Mouse (Mus musculus) urinary bladder, adult 18-20 months (tissue): ENCODE measurements at regions not wholly inside any gene's neighbourhood (a gene's known extent, or its start where the extent isn't known, plus 50 kb on each side); places are given as distances from the start of the nearest gene placed in this dataset.

Experiments
- DNase-seq, 2 experiments: peaks; one replicate each; pipeline ENCODE4 v3.0.0; 2022; ENCODE audit warnings: low spot score in 2 of 2, mixed read lengths in 2 of 2

DNA sequence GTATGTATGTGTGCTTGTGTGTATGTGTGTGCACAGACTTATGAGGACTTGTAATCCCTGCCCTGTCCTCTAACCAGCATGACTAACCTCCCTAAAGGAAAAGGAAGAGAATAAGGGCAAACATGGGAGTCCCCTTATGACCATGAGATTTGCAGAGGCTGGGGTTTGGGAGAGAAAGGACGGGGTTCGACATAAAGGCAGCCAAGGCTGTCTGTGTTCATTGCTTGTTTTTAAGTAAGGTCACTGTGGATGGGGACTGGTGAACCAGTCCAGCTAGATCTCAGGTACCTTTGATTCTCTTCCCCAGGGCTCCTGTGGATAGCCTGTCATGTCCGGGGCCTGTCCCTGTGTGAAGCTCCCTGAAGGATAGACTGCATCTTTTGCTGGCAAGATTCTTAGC is 55.6 kb downstream of the Irf2bp2 start:
- no peak for DNase-seq

DNA sequence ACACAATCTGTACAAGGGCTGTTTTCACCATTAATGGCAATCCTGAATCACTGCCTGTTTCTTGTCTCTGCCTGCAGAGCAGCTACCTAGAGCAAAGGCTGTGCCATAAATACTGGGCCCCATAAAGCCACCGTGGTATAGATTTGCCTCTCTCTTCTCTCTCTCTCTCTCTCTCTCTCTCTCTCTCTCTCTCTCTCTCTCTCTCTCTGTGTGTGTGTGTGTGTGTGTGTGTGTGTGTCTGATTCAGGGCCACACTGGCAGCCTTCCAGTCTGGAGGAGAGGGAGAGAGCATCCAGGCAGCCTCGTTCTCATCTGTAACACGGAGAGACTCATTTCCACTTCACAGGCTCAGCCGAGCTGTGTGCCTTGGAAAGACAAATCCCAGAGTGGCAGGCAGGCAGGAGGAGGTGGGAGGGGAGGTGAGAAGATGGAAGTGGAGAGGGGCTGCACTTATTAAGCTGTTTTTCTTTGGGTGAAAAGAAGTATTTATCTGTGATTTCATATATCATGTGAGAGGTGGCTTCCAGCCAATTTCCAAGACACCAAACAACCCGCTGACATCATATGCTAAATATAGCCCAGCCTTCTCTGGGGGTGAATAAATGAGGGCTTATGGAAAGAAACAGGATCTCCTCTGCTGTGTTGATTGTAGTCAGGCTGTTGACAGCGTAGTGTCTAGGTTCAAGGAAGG is 56.7 kb downstream of the Irf2bp2 start:
- DNase-seq: no peak

DNA sequence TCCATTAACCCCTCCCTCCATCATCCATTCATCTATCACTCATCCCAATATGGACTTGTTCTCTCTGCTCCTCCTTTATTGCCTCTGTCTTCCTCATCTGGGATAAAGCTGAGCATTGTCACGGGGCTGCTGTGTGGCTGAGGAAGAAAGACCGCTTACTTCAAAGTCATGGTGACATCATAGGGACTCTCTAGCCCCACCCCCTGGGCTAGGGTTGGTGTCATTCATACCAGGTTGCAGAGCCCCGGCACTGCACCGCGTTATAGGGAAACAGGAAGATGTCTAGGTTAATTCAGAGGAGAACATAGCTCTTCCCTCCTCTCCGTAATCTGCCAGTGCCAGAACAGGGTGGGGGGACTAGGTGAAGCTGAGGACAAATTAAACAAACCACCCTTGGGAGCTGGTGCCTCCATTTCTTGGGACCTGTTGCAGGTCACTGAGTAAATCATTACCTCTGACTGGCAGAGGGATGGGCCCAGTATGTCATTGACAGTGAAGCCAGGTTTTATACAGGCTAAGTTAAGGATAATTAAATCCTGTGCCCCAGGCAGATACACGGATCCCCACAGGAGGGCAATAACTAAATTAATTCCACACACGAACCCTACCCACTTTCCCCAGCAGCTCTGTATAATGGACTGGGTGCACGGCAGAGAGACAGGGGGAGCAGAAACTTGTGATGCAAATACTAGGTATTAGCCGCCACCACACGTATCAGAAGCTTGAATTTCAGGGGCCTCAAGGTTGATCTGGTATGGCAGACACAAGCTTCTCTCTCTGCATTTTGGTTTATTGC is 57.5 kb downstream of the Irf2bp2 start:
- DNase-seq: no peak

DNA sequence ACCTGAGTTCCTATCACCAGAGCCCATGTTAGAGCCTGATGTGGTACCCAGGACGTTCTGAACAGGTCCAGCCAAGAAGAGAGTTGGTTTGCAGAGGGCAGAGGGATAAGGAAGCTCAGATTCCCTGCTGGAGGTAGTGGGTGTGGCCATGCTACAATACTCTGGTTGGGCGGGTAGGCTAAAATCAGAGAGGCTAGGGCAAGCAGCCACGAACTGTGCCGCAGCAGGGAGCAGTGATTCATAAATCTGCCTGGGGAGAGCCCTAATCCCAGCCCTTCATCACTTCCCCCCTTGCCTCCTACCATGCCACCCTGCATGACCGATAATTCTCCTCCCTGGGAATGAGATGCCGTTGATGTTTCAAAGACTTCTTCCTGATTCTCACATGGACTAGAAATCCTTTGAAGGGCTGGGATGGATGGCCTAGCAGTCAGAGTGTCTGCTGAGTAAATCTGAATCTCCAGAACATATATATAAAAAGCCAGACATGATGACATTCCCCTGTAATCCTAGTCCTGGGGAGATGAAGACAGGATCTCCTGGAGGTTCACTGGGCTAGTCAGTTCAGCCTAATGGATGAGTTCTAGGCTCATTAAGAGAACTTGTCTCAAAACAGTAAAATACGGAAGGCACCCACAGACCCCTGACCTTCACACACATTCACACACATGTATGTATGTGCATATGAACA is 57.6 kb upstream of the Tarbp1 start:
- DNase-seq: peak in 1 of 2 experiments; percentile 65

DNA sequence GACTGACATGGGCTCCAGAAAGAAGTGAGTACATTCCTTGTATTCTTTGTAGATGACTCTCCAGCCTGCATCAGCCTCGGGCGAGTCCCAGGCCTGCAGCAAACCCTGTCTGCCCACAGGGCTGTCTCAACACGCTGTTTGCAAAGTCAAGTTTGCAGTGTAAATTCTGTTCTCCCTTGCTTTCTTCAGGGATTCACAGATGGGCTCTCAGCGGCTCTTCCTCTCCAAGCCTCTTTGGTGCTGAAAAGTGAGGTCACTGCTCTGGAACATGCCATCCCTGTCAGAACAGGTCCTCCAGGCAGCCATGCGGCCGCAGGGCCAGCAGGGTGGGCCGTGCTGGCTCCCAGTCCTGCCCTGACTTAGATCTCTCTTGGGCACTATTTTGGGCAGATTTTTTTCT is 56.6 kb upstream of the Tarbp1 start:
- DNase-seq: peak in 1 of 2 experiments; percentile 66

DNA sequence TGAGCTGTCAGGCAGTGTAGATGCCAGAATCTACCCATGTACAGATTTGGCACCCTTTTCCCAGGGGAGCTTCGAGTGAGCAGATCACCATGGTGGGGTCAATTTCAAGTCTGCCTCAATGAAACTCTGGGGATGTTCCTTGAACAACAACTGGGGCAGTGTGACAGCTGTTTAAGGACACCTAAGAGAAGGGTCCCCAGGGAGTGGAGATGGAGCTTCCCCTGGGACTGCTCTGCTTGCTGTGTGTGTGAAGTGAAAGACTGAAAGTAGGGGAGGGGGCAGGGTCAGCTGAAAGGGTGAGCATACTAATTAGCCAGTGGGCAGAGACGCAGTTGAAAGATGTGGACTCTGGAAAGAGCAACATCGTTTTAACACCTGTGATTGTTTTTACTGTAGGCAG is 54.5 kb upstream of the Tarbp1 start:
- DNase-seq: no peak

DNA sequence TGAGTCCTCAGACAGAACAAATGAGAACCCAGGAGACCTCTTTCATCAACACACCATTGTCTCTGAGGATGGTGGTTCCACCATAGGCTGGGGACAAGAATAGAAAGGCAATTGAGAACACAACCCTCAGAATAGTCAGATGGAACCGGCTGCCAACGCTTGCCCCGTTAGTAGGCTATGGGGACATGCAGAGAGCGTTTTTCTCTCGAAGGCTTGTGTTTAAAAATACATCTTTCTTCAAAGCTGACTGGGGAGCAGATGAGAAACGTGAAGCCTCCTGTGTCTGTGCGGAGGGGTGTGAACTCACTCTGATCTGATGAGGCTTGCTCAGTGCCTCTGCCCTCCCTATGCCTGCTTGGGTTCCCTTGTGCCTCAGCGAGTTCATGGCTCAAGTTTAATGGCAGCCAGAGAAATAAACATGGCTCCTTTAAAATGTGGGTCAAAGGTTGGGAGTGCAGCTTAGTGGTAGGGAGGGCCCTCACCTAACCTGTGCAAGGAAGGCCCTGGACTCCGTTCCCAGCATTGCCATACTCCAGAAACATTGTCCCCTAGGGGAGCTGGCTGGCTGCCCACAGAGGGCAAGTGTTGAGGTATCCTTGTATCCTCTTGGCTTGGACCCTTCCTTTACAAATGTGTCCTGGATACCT is 53.7 kb upstream of the Tarbp1 start:
- no peak for DNase-seq

DNA sequence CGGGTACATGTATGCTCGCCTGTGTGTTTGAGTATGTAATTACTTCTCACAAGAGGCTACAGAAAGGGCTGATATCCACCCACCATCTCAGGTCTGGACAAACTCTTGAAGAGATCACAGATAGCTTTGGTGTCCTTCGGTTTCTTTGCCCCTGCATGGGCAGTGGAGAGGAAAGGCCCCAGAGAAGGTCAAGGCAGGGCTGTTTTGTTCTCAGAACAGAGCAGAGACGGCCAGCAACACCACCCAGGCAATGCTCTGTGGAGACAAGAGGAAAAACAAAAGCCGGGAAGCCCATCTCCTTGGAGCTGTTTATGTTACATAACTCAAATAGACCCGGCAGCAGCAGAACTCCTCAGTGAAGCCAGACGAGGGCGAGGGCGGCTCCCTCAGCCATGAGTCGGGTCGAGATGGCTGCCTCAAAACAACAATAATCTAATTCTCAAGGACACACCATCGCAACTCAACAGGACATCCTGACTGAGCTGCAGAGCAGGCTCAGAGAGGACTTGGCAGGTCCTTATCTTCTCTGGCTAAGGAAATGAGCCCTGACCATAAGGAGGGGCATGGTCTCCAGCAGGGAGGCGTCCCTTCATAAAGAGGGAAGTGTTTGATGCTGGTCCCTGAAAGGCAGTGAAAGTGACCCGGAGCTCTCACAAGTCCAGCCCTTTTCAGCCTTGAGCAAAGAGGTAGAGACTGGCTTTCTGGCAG is 52.2 kb upstream of the Tarbp1 start:
- DNase-seq: peak in 1 of 2 experiments; percentile 58

DNA sequence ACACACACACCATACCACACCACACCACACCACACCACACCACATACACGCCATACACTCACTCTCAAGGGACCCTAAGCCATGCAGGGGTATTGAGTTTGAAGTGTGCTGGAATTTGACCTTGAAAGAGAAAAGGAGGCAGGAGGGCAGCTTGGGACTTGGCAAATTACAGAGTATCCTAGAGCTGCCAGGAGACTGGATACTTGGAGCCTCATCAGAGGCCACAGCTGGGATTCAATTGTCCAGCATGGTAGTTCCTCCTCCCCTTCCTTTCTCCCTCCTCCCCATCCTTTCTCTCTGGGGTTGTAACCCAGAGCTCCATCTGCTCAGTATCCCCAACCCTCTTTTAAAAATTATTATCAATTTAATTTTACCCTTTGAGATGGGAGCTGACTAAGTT is 50.7 kb upstream of the Tarbp1 start:
- no peak for DNase-seq
